Mouse (Mus musculus): ENCODE data around the gene Chd1.

GRCm38 (mm10) chr17:15817096-15817450, 112.3 kb downstream of the Chd1 start:
- TF ChIP-seq CTCF (IDR thresholded peaks at IDR 0.05; ENCODE audit: low read depth, low read length) (no peak), POLR2A (IDR thresholded peaks at IDR 0.05; ENCODE audit: borderline replicate concordance, low read depth, low read length) (no peak)
